Mouse (Mus musculus) CH12.LX (cell line): ENCODE measurements at regions not wholly inside any gene's neighbourhood (a gene's known extent, or its start where the extent isn't known, plus 50 kb on each side); places are given as distances from the start of the nearest gene placed in this dataset.

Experiments used
- DNase-seq: peaks from one replicate; pipeline ENCODE4 v3.0.0-alpha.2; 2013; ENCODE audit errors: extremely low read depth
- H3K27ac ChIP-seq: 2 replicates; pipeline ENCODE4 v1.5.1; 2012; ENCODE audit warnings: low read depth, mild to moderate bottlenecking, control low read depth, moderate library complexity; ENCODE audit not compliant: insufficient read depth
- H3K27me3 ChIP-seq: replicated peaks from 2 replicates; pipeline ENCODE3; 2012; ENCODE audit warnings: inconsistent platforms
- H3K36me3 ChIP-seq, 2 experiments: replicated peaks in 1 of 2; 2 replicates each; pipeline versions ENCODE3 to v1.6.1; 2012; ENCODE audit warnings: inconsistent platforms in 1 of 2, low read length in 1 of 2, mild to moderate bottlenecking in 1 of 2, mixed read lengths in 1 of 2, moderate library complexity in 1 of 2; ENCODE audit not compliant: control insufficient read depth in 1 of 2, insufficient read depth in 1 of 2
- H3K4me1 ChIP-seq, 2 experiments: 2 replicates each; pipeline ENCODE4 v1.6.1; 2012; ENCODE audit warnings: inconsistent platforms in 1 of 2, moderate library complexity in 1 of 2; ENCODE audit not compliant: insufficient read depth in 2 of 2, control insufficient read depth in 1 of 2
- H3K4me2 ChIP-seq: 2 replicates; pipeline ENCODE4 v1.6.1; 2012; ENCODE audit warnings: low read depth, mild to moderate bottlenecking, control low read depth; ENCODE audit not compliant: poor library complexity, insufficient read depth, severe bottlenecking
- H3K4me3 ChIP-seq, 3 experiments: fragments of 150-350 bp in 1 of 3; sonication (generic) in 1 of 3; replicated peaks in 1 of 3; 2 replicates each; pipeline versions ENCODE3 to v1.5.1; 2011 to 2012; ENCODE audit warnings: low read depth in 2 of 3, low read length in 2 of 3, mild to moderate bottlenecking in 2 of 3, moderate library complexity in 2 of 3, control low read depth in 1 of 3, improper control_type of control experiment in 1 of 3, inconsistent platforms in 1 of 3, mixed read lengths in 1 of 3; ENCODE audit not compliant: poor library complexity in 1 of 3
- H3K79me2 ChIP-seq: replicated peaks from 2 replicates; pipeline ENCODE4 v1.6.1; 2012; ENCODE audit warnings: mild to moderate bottlenecking, moderate library complexity; ENCODE audit not compliant: control insufficient read depth, poor library complexity, insufficient read depth, severe bottlenecking; ENCODE audit errors: extremely low read depth
- H3K9ac ChIP-seq: 2 replicates; pipeline ENCODE4 v1.6.1; 2012; ENCODE audit warnings: low read depth, mild to moderate bottlenecking, control low read depth, moderate library complexity; ENCODE audit not compliant: insufficient read depth
- H3K9me3 ChIP-seq: replicated peaks from 2 replicates; pipeline ENCODE3; 2012; ENCODE audit warnings: low read length, inconsistent platforms, mixed read lengths
- BHLHE40 ChIP-seq: IDR thresholded peaks from 2 replicates; pipeline ENCODE4 v1.6.1; 2011; ENCODE audit warnings: mild to moderate bottlenecking, low read depth, low read length, improper control_type of control experiment
- CHD1 ChIP-seq: IDR thresholded peaks from 2 replicates; pipeline ENCODE4 v1.6.1; 2012; ENCODE audit warnings: low read depth, low read length, improper control_type of control experiment, inconsistent platforms
- CHD2 ChIP-seq: IDR thresholded peaks from 2 replicates; pipeline ENCODE4 v1.6.1; 2011; ENCODE audit warnings: low read length, improper control_type of control experiment
- CTCF ChIP-seq, 2 experiments: IDR thresholded peaks in 1 of 2; conservative IDR thresholded peaks in 1 of 2; 2 replicates each; pipeline ENCODE4 v1.5.1; 2011 to 2012; ENCODE audit warnings: low read depth in 2 of 2, low read length in 2 of 2, improper control_type of control experiment in 1 of 2, inconsistent platforms in 1 of 2, mild to moderate bottlenecking in 1 of 2, moderate library complexity in 1 of 2
- E2F4 ChIP-seq: IDR thresholded peaks from 2 replicates; pipeline ENCODE4 v1.6.1; 2011; ENCODE audit warnings: low read depth, low read length, improper control_type of control experiment; ENCODE audit not compliant: insufficient replicate concordance
- ELF1 ChIP-seq: IDR thresholded peaks from 2 replicates; pipeline ENCODE4 v1.6.1; 2014; ENCODE audit warnings: low read depth, mild to moderate bottlenecking, inconsistent platforms, low read length, improper control_type of control experiment
- ETS1 ChIP-seq: conservative IDR thresholded peaks from 2 replicates; pipeline ENCODE4 v1.6.1; 2012; ENCODE audit warnings: low read depth, mild to moderate bottlenecking, inconsistent platforms, low read length, improper control_type of control experiment, moderate library complexity
- IRF4 ChIP-seq: IDR thresholded peaks from 2 replicates; pipeline ENCODE4 v1.6.1; 2014; ENCODE audit warnings: low read depth, mild to moderate bottlenecking, inconsistent platforms, low read length, improper control_type of control experiment
- JUN ChIP-seq: IDR thresholded peaks from 2 replicates; pipeline ENCODE4 v1.6.1; 2011; ENCODE audit warnings: low read depth, mild to moderate bottlenecking, low read length, improper control_type of control experiment, moderate library complexity; ENCODE audit not compliant: insufficient read depth
- KAT2A ChIP-seq: IDR thresholded peaks from 2 replicates; pipeline ENCODE4 v1.6.1; 2012; ENCODE audit warnings: low read length, improper control_type of control experiment, inconsistent platforms; ENCODE audit not compliant: insufficient replicate concordance
- NRF1 ChIP-seq: IDR thresholded peaks from 2 replicates; pipeline ENCODE4 v1.6.1; 2014; ENCODE audit warnings: low read depth, mild to moderate bottlenecking, inconsistent platforms, low read length, improper control_type of control experiment, moderate library complexity
- PAX5 ChIP-seq: IDR thresholded peaks from 2 replicates; pipeline ENCODE4 v1.6.1; 2012; ENCODE audit warnings: low read length, inconsistent platforms, mixed read lengths
- POLR2A ChIP-seq: IDR thresholded peaks from 2 replicates; pipeline ENCODE4 v1.6.1; 2011; ENCODE audit warnings: low read depth, mild to moderate bottlenecking, improper control_type of control experiment, low read length
- POLR2AphosphoS2 ChIP-seq: IDR thresholded peaks from 2 replicates; pipeline ENCODE4 v1.6.1; 2011; ENCODE audit warnings: low read depth, low read length, improper control_type of control experiment
- RAD21 ChIP-seq: IDR thresholded peaks from 2 replicates; pipeline ENCODE4 v1.6.1; 2011; ENCODE audit warnings: low read depth, mild to moderate bottlenecking, low read length, improper control_type of control experiment, moderate library complexity
- RCOR1 ChIP-seq: conservative IDR thresholded peaks from 2 replicates; pipeline ENCODE4 v1.6.1; 2012; ENCODE audit warnings: low read depth, mild to moderate bottlenecking, inconsistent platforms, low read length, improper control_type of control experiment
- SIN3A ChIP-seq: IDR thresholded peaks from 2 replicates; pipeline ENCODE4 v1.6.1; 2012; ENCODE audit warnings: low read length, improper control_type of control experiment, inconsistent platforms
- SMC3 ChIP-seq: IDR thresholded peaks from 2 replicates; pipeline ENCODE4 v1.6.1; 2011; ENCODE audit warnings: low read depth, low read length, improper control_type of control experiment
- TBP ChIP-seq: conservative IDR thresholded peaks from 2 replicates; pipeline ENCODE4 v1.6.1; 2011; ENCODE audit warnings: low read depth, low read length, improper control_type of control experiment
- USF1 ChIP-seq: IDR thresholded peaks from 2 replicates; pipeline ENCODE4 v1.6.1; 2014; ENCODE audit warnings: low read depth, mild to moderate bottlenecking, inconsistent platforms, low read length, improper control_type of control experiment
- USF2 ChIP-seq: conservative IDR thresholded peaks from 2 replicates; pipeline ENCODE4 v1.6.1; 2011; ENCODE audit warnings: low read depth, low read length, improper control_type of control experiment
- ZKSCAN1 ChIP-seq: IDR thresholded peaks from 2 replicates; pipeline ENCODE4 v1.6.1; 2012; ENCODE audit warnings: low read depth, inconsistent platforms, low read length, improper control_type of control experiment, borderline replicate concordance
- ZMIZ1 ChIP-seq: IDR thresholded peaks from 2 replicates; pipeline ENCODE4 v1.6.1; 2012; ENCODE audit warnings: low read depth, mild to moderate bottlenecking, inconsistent platforms, low read length, improper control_type of control experiment
- ZNF384 ChIP-seq: IDR thresholded peaks from 2 replicates; pipeline ENCODE4 v1.6.1; 2012; ENCODE audit warnings: low read depth, low read length, improper control_type of control experiment, inconsistent platforms
- dilution Hi-C: fragments of 300-500 bp; cut with MboI; formaldehyde crosslinking; loops from 2 replicates; pipeline ENCODE4 v1.14.3; 2020; ENCODE audit warnings: low sequenced_read_pairs; ENCODE audit not compliant: extremely low pct_unique_long_range_greater_than_20kb, extremely low pct_ligation_motif_present
- in situ Hi-C: fragments of 300-500 bp; cut with MboI; formaldehyde crosslinking; loops from 3 replicates; pipeline ENCODE4 v1.14.3; 2019; ENCODE audit warnings: low sequenced_read_pairs, low pct_ligation_motif_present, low pct_unique_long_range_greater_than_20kb, mixed read lengths

DNA sequence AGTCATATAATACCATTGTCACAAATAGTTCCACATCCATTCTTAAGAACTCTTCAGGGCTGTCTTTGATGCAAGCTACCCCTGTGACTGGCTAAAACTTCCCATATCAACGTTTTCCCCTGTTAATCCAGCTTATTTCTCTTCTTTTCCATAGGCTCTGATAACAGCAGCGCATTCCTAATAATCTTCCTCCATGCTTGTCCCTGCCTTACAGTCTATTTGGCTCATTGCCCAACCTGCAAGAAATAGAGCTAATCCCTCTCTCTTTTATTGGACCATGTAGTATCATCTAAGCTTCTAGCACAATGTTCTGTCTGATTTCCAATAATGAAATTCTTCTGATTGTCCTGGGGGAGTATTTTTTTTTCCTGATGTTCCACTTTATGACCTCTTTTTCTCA lies 573.1 kb downstream of the Lmo7 start:
- Histone ChIP-seq H3K27me3 (no peaks in the 10 kb centered on the region), H3K9me3 (no peaks in the 10 kb centered on the region), H3K27ac (no peak overlapping the region), H3K9ac (no peak overlapping the region), H3K4me1 (no peaks in the 10 kb centered on the region), H3K36me3 (no peaks in the 10 kb centered on the region), H3K4me3 (no peak overlapping the region), H3K79me2 (no peaks in the 10 kb centered on the region), H3K4me2 (no peak overlapping the region)
- DNase-seq: no peak
- TF ChIP-seq CHD1 (no peak), CHD2 (no peak), CTCF (conservative IDR thresholded peaks at IDR 0.05 in 1 of 2, IDR thresholded peaks at IDR 0.05 in 1 of 2; ENCODE audit: low read depth in 2 of 2, low read length in 2 of 2) (no peak), POLR2A (no peak), KAT2A (no peak), IRF4 (no peak), USF2 (no peak), USF1 (no peak), BHLHE40 (no peak), ELF1 (no peak), ZNF384 (no peak), RCOR1 (no peak), E2F4 (no peak), RAD21 (no peak), PAX5 (no peak), POLR2AphosphoS2 (no peak), SMC3 (no peak), JUN (no peak), ZKSCAN1 (no peak), ZMIZ1 (no peak)
- dilution Hi-C loops (no loop called here), in situ Hi-C loops (no loop called here)

GRCm38 (mm10) chr14:102300251-102300650 lies 570.5 kb downstream of the Lmo7 start:
- TF ChIP-seq CHD1 (no peak), ETS1 (no peak), BHLHE40 (no peak), NRF1 (no peak), SIN3A (no peak), TBP (no peak)
- Histone ChIP-seq H3K36me3 (no peaks in the 10 kb centered on the region), H3K4me1 (no peaks in the 10 kb centered on the region), H3K27me3 (no peaks in the 10 kb centered on the region), H3K9ac (no peak overlapping the region), H3K4me3 (no peak overlapping the region), H3K79me2 (no peaks in the 10 kb centered on the region), H3K27ac (no peak overlapping the region), H3K4me2 (no peak overlapping the region), H3K9me3 (no peaks in the 10 kb centered on the region)
- dilution Hi-C loops: no loop called here
- in situ Hi-C loops: no loop called here
- DNase-seq: no peak
